23 mouse cellular contexts compared by ENCODE assay signal in genomic region chr3:140340631-140341030, GRCm38 (mm10).
DNase-seq lines count a peak whose midpoint lies in the region; ATAC-seq and TF ChIP-seq lines count a peak whose summit lies in the region.
"Had no signal": no experiment of that assay in that cellular context is flagged by ENCODE, and none has a peak within 500 bp of the region (broad histone marks: within the 10 kb centered on the region; RNA-seq: fewer than 3 reads in every experiment).

No protein-coding gene starts in this region.

- no peak overlapping the region for H3K4me3 ChIP-seq in forebrain, embryonic 14.5 days (ENCODE audit: low read depth, low read length)
- no peak overlapping the region for H3K4me3 ChIP-seq in forebrain, postnatal 0 days (ENCODE audit: low read depth, low read length)
- H3K4me3 ChIP-seq in hindbrain, embryonic 13.5 days, result no peak overlapping the region
- H3K4me3 ChIP-seq in midbrain, embryonic 15.5 days, result no peak overlapping the region
- H3K4me3 ChIP-seq in embryonic facial prominence, embryonic 10.5 days, result no peak overlapping the region
- H3K4me3 ChIP-seq: gastrocnemius, adult 2 months; layer of hippocampus, adult 2 months; limb, embryonic 12.5 days; stomach, embryonic 15.5 days had no signal

- no peak overlapping the region for H3K9ac ChIP-seq in forebrain, embryonic 14.5 days (ENCODE audit: low read length)
- no peak overlapping the region for H3K9ac ChIP-seq in forebrain, postnatal 0 days
- no peak overlapping the region for H3K9ac ChIP-seq in hindbrain, embryonic 13.5 days
- no peak overlapping the region for H3K9ac ChIP-seq in midbrain, embryonic 15.5 days
- H3K9ac ChIP-seq: limb, embryonic 12.5 days; stomach, embryonic 15.5 days had no signal

- no peaks in the 10 kb centered on the region for H3K4me1 ChIP-seq in forebrain, embryonic 14.5 days (ENCODE audit: control insufficient read depth, insufficient read depth, low read length)
- H3K4me1 ChIP-seq in forebrain, postnatal 0 days (ENCODE audit: insufficient read depth), result no peaks in the 10 kb centered on the region
- peaks cover 5% of the 10 kb centered on the region for H3K4me1 ChIP-seq in hindbrain, embryonic 13.5 days (replicated peaks)
- peaks cover 8% of the 10 kb centered on the region for H3K4me1 ChIP-seq in midbrain, embryonic 15.5 days
- no peaks in the 10 kb centered on the region for H3K4me1 ChIP-seq in embryonic facial prominence, embryonic 10.5 days
- H3K4me1 ChIP-seq: limb, embryonic 12.5 days; stomach, embryonic 15.5 days had no signal

- no peaks in the 10 kb centered on the region for H3K9me3 ChIP-seq in forebrain, embryonic 14.5 days (replicated peaks; ENCODE audit: control insufficient read depth, low read length)
- H3K9me3 ChIP-seq in forebrain, postnatal 0 days (ENCODE audit: low read length), result no peaks in the 10 kb centered on the region
- no peaks in the 10 kb centered on the region for H3K9me3 ChIP-seq in hindbrain, embryonic 13.5 days
- H3K9me3 ChIP-seq in midbrain, embryonic 15.5 days, result no peaks in the 10 kb centered on the region
- H3K9me3 ChIP-seq in embryonic facial prominence, embryonic 10.5 days, result no peaks in the 10 kb centered on the region
- H3K9me3 ChIP-seq: limb, embryonic 12.5 days; stomach, embryonic 15.5 days had no signal

- no peak overlapping the region for H3K4me2 ChIP-seq in forebrain, embryonic 14.5 days (ENCODE audit: low read length)
- H3K4me2 ChIP-seq in forebrain, postnatal 0 days (ENCODE audit: low read depth), result no peak overlapping the region
- H3K4me2 ChIP-seq in hindbrain, embryonic 13.5 days, result no peak overlapping the region
- no peak overlapping the region for H3K4me2 ChIP-seq in midbrain, embryonic 15.5 days
- H3K4me2 ChIP-seq: limb, embryonic 12.5 days; liver, embryonic 11.5 days; stomach, embryonic 15.5 days had no signal

- peak; percentile 24 for DNase-seq in forebrain, embryonic 14.5 days (ENCODE audit: low spot score)
- DNase-seq in forebrain, postnatal 0 days, result no peak
- DNase-seq in brain, adult 2 months (ENCODE audit: low read depth, low spot score), result peak; percentile 12
- DNase-seq in right cerebral cortex, postnatal 14 days, result no peak
- no peak for DNase-seq in embryonic facial prominence, embryonic 10.5 days (ENCODE audit: low spot score)
- DNase-seq in adrenal gland, postnatal 36 days, result no peak
- DNase-seq: adrenal gland, postnatal 25 days; cerebellum, adult 18-20 months; cerebellum, postnatal 25 days; embryo, embryonic 11 days; gastrocnemius, adult 2 months; kidney, adult 9 months; kidney, postnatal 25 days; lung, adult 18-20 months; lung, postnatal 14 days; right cerebral cortex, postnatal 4 days; thymus, postnatal 25 days had no signal

- no peak for TF ChIP-seq CTCF in forebrain, postnatal 0 days (IDR thresholded peaks at IDR 0.05; ENCODE audit: low read depth)

- whole genome bisulfite sequencing in forebrain, embryonic 14.5 days, result 59% methylated on average over 6 of the region's 6 CpGs
- 54% methylated on average over 6 of the region's 6 CpGs for WGBS in forebrain, postnatal 0 days
- 39% methylated on average over 6 of the region's 6 CpGs for WGBS in hindbrain, embryonic 13.5 days
- 44% methylated on average over 6 of the region's 6 CpGs for WGBS in midbrain, embryonic 15.5 days
- WGBS in embryonic facial prominence, embryonic 10.5 days, result 80% methylated on average over 6 of the region's 6 CpGs

- no peaks in the 10 kb centered on the region for H3K36me3 ChIP-seq in forebrain, embryonic 14.5 days (ENCODE audit: control insufficient read depth, insufficient read depth, low read length)
- H3K36me3 ChIP-seq in forebrain, postnatal 0 days (ENCODE audit: insufficient read depth), result no peaks in the 10 kb centered on the region
- no peaks in the 10 kb centered on the region for H3K36me3 ChIP-seq in hindbrain, embryonic 13.5 days
- H3K36me3 ChIP-seq in midbrain, embryonic 15.5 days (replicated peaks), result no peaks in the 10 kb centered on the region
- no peaks in the 10 kb centered on the region for H3K36me3 ChIP-seq in embryonic facial prominence, embryonic 10.5 days (replicated peaks)
- H3K36me3 ChIP-seq: limb, embryonic 12.5 days; stomach, embryonic 15.5 days had no signal

- ATAC-seq in forebrain, embryonic 14.5 days, result peak; percentile 23; the same call in 1 of the 2 replicates
- no peak for ATAC-seq in forebrain, postnatal 0 days
- ATAC-seq in hindbrain, embryonic 13.5 days (ENCODE audit: low FRiP score), result peak; percentile 46; the same call in 1 of the 2 replicates
- peak; percentile 87 for ATAC-seq in midbrain, embryonic 15.5 days (replicated peaks)

- no peaks in the 10 kb centered on the region for H3K27me3 ChIP-seq in forebrain, embryonic 14.5 days (replicated peaks; ENCODE audit: control insufficient read depth, insufficient read depth, low read length)
- H3K27me3 ChIP-seq in forebrain, postnatal 0 days (ENCODE audit: insufficient read depth, low read length), result no peaks in the 10 kb centered on the region
- no peaks in the 10 kb centered on the region for H3K27me3 ChIP-seq in hindbrain, embryonic 13.5 days
- H3K27me3 ChIP-seq in midbrain, embryonic 15.5 days (replicated peaks), result no peaks in the 10 kb centered on the region
- H3K27me3 ChIP-seq in embryonic facial prominence, embryonic 10.5 days (replicated peaks; ENCODE audit: low read depth, poor library complexity, severe bottlenecking), result no peaks in the 10 kb centered on the region
- H3K27me3 ChIP-seq: limb, embryonic 12.5 days; stomach, embryonic 15.5 days had no signal

- H3K27ac ChIP-seq in forebrain, embryonic 14.5 days (ENCODE audit: low read depth, low read length), result no peak overlapping the region
- H3K27ac ChIP-seq in forebrain, postnatal 0 days (ENCODE audit: low read depth, low read length), result no peak overlapping the region
- no peak overlapping the region for H3K27ac ChIP-seq in hindbrain, embryonic 13.5 days
- H3K27ac ChIP-seq in midbrain, embryonic 15.5 days, result no peak overlapping the region
- no peak overlapping the region for H3K27ac ChIP-seq in embryonic facial prominence, embryonic 10.5 days (replicated peaks)
- H3K27ac ChIP-seq: gastrocnemius, adult 2 months; layer of hippocampus, adult 2 months; limb, embryonic 12.5 days; stomach, embryonic 15.5 days had no signal

Comparison
In these comparisons a context has a peak if more than half of its experiments do, and no peak if none do; other contexts are left out.
1. DNase-seq: peak in forebrain, embryonic 14.5 days (single experiment) and brain, adult 2 months (single experiment); none in forebrain, postnatal 0 days (single experiment), right cerebral cortex, postnatal 14 days (single experiment), embryonic facial prominence, embryonic 10.5 days (single experiment) and adrenal gland, postnatal 36 days (0 of 2).